Mouse (Mus musculus): Measurements from ENCODE around the gene Ssh2.
A peak's percentile ranks its signal among the peaks of the same experiment; 100 is the strongest.

The Ssh2 gene

GRCm38 (mm10) chr11:77461856-77462255 lies 245.8 kb downstream of the Ssh2 start:
- Histone ChIP-seq H3K4me3 (replicated peaks; ENCODE audit: low read length) (peak overlapping the region; percentile 82), H3K36me3 (ENCODE audit: insufficient read depth, low read length) (no peaks in the 10 kb centered on the region), H3K9me3 (ENCODE audit: low read length) (no peaks in the 10 kb centered on the region), H3K27me3 (ENCODE audit: insufficient read depth, low read length) (peaks cover 79% of the 10 kb centered on the region), H3K4me1 (replicated peaks; ENCODE audit: low read depth, low read length) (peaks cover 54% of the 10 kb centered on the region)
- no peak for TF ChIP-seq POU5F1 (IDR thresholded peaks at IDR 0.05; ENCODE audit: borderline replicate concordance, low read length)
- no peak for TF ChIP-seq NANOG (IDR thresholded peaks at IDR 0.05; ENCODE audit: borderline replicate concordance, low read length)
- no peak for TF ChIP-seq CTCF (conservative IDR thresholded peaks at IDR 0.05; ENCODE audit: low read length)

GRCm38 (mm10) chr11:77462283-77463100 lies 246.4 kb downstream of the Ssh2 start, which contains the start of gene Coro6:
Gene Coro6 (plus strand): TSS chr11:77462411.
- Histone ChIP-seq H3K4me3 (replicated peaks; ENCODE audit: low read length) (peak within 1 kb of the TSS; percentile 82), H3K4me1 (replicated peaks; ENCODE audit: low read depth, low read length) (peaks cover 57% of the 10 kb centered on the region), H3K27me3 (ENCODE audit: insufficient read depth, low read length) (peaks cover 84% of the 10 kb centered on the region), H3K9me3 (ENCODE audit: low read length) (no peaks in the 10 kb centered on the region), H3K36me3 (ENCODE audit: insufficient read depth, low read length) (no peaks in the 10 kb centered on the region)
- TF ChIP-seq CTCF (conservative IDR thresholded peaks at IDR 0.05; ENCODE audit: low read length) (no peak), NANOG (IDR thresholded peaks at IDR 0.05; ENCODE audit: borderline replicate concordance, low read length) (no peak), POU5F1 (IDR thresholded peaks at IDR 0.05; ENCODE audit: borderline replicate concordance, low read length) (no peak)

GRCm38 (mm10) chr11:77463101-77463445 lies 247.0 kb downstream of the Ssh2 start:
- no peak for TF ChIP-seq POU5F1 (IDR thresholded peaks at IDR 0.05; ENCODE audit: borderline replicate concordance, low read length)
- H3K36me3 ChIP-seq (ENCODE audit: insufficient read depth, low read length), result no peaks in the 10 kb centered on the region

GRCm38 (mm10) chr11:77463786-77464185 lies 247.7 kb downstream of the Ssh2 start:
- H3K4me3 ChIP-seq (replicated peaks; ENCODE audit: low read length), result no peak overlapping the region
- peaks cover 63% of the 10 kb centered on the region for H3K4me1 ChIP-seq (replicated peaks; ENCODE audit: low read depth, low read length)
- H3K9me3 ChIP-seq (ENCODE audit: low read length), result no peaks in the 10 kb centered on the region
- peaks cover 94% of the 10 kb centered on the region for H3K27me3 ChIP-seq (ENCODE audit: insufficient read depth, low read length)
- TF ChIP-seq NANOG (IDR thresholded peaks at IDR 0.05; ENCODE audit: borderline replicate concordance, low read length), result no peak
- no peak for TF ChIP-seq CTCF (conservative IDR thresholded peaks at IDR 0.05; ENCODE audit: low read length)
- no peak for TF ChIP-seq POU5F1 (IDR thresholded peaks at IDR 0.05; ENCODE audit: borderline replicate concordance, low read length)
- H3K36me3 ChIP-seq (ENCODE audit: insufficient read depth, low read length), result no peaks in the 10 kb centered on the region

More at GRCm38 (mm10) chr11:77463101-77463445, 247.0 kb downstream of the Ssh2 start:
- Histone ChIP-seq H3K27me3 (ENCODE audit: insufficient read depth, low read length) (peaks cover 87% of the 10 kb centered on the region), H3K9me3 (ENCODE audit: low read length) (no peaks in the 10 kb centered on the region), H3K4me1 (replicated peaks; ENCODE audit: low read depth, low read length) (peaks cover 62% of the 10 kb centered on the region), H3K4me3 (replicated peaks; ENCODE audit: low read length) (peak overlapping the region; percentile 82)

GRCm38 (mm10) chr11:77464684-77465083 lies 248.6 kb downstream of the Ssh2 start:
- peaks cover 98% of the 10 kb centered on the region for H3K27me3 ChIP-seq (ENCODE audit: insufficient read depth, low read length)
- H3K36me3 ChIP-seq (ENCODE audit: insufficient read depth, low read length), result no peaks in the 10 kb centered on the region
- peaks cover 72% of the 10 kb centered on the region for H3K4me1 ChIP-seq (replicated peaks; ENCODE audit: low read depth, low read length)
- no peak overlapping the region for H3K4me3 ChIP-seq (replicated peaks; ENCODE audit: low read length)
- TF ChIP-seq POU5F1 (IDR thresholded peaks at IDR 0.05; ENCODE audit: borderline replicate concordance, low read length), result no peak
- TF ChIP-seq CTCF (conservative IDR thresholded peaks at IDR 0.05; ENCODE audit: low read length), result no peak
- no peak for TF ChIP-seq NANOG (IDR thresholded peaks at IDR 0.05; ENCODE audit: borderline replicate concordance, low read length)
- H3K9me3 ChIP-seq (ENCODE audit: low read length), result no peaks in the 10 kb centered on the region

- H3K36me3 ChIP-seq (ENCODE audit: insufficient read depth, low read length), result no peaks in the 10 kb centered on the region
- H3K4me1 ChIP-seq (replicated peaks; ENCODE audit: low read depth, low read length), result peaks cover 73% of the 10 kb centered on the region
- TF ChIP-seq POU5F1 (IDR thresholded peaks at IDR 0.05; ENCODE audit: borderline replicate concordance, low read length) (no peak), CTCF (conservative IDR thresholded peaks at IDR 0.05; ENCODE audit: low read length) (no peak), NANOG (IDR thresholded peaks at IDR 0.05; ENCODE audit: borderline replicate concordance, low read length) (no peak; the same call in 1 of the 2 replicates)
- H3K27me3 ChIP-seq (ENCODE audit: insufficient read depth, low read length), result peaks cover 99% of the 10 kb centered on the region
- no peak overlapping the region for H3K4me3 ChIP-seq (replicated peaks; ENCODE audit: low read length)
- no peaks in the 10 kb centered on the region for H3K9me3 ChIP-seq (ENCODE audit: low read length)
Observed at GRCm38 (mm10) chr11:77465111-77465510, 249.0 kb downstream of the Ssh2 start.

GRCm38 (mm10) chr11:77466544-77466943 lies 250.5 kb downstream of the Ssh2 start:
- Histone ChIP-seq H3K9me3 (ENCODE audit: low read length) (no peaks in the 10 kb centered on the region), H3K4me3 (replicated peaks; ENCODE audit: low read length) (peak overlapping the region; percentile 68), H3K27me3 (ENCODE audit: insufficient read depth, low read length) (peaks cover 99% of the 10 kb centered on the region), H3K4me1 (replicated peaks; ENCODE audit: low read depth, low read length) (peaks cover 82% of the 10 kb centered on the region), H3K36me3 (ENCODE audit: insufficient read depth, low read length) (no peaks in the 10 kb centered on the region)
- TF ChIP-seq NANOG (IDR thresholded peaks at IDR 0.05; ENCODE audit: borderline replicate concordance, low read length) (no peak), POU5F1 (IDR thresholded peaks at IDR 0.05; ENCODE audit: borderline replicate concordance, low read length) (no peak), CTCF (conservative IDR thresholded peaks at IDR 0.05; ENCODE audit: low read length) (no peak)

GRCm38 (mm10) chr11:77467157-77467556 lies 251.1 kb downstream of the Ssh2 start:
- Histone ChIP-seq H3K4me3 (replicated peaks; ENCODE audit: low read length) (peak overlapping the region; percentile 68), H3K9me3 (ENCODE audit: low read length) (no peaks in the 10 kb centered on the region), H3K27me3 (ENCODE audit: insufficient read depth, low read length) (peaks cover 99% of the 10 kb centered on the region), H3K4me1 (replicated peaks; ENCODE audit: low read depth, low read length) (peaks cover 82% of the 10 kb centered on the region), H3K36me3 (ENCODE audit: insufficient read depth, low read length) (no peaks in the 10 kb centered on the region)
- no peak for TF ChIP-seq POU5F1 (IDR thresholded peaks at IDR 0.05; ENCODE audit: borderline replicate concordance, low read length)
- no peak for TF ChIP-seq CTCF (conservative IDR thresholded peaks at IDR 0.05; ENCODE audit: low read length)
- no peak for TF ChIP-seq NANOG (IDR thresholded peaks at IDR 0.05; ENCODE audit: borderline replicate concordance, low read length)
